8 mouse cellular contexts compared by ENCODE assay signal in the genomic region with DNA sequence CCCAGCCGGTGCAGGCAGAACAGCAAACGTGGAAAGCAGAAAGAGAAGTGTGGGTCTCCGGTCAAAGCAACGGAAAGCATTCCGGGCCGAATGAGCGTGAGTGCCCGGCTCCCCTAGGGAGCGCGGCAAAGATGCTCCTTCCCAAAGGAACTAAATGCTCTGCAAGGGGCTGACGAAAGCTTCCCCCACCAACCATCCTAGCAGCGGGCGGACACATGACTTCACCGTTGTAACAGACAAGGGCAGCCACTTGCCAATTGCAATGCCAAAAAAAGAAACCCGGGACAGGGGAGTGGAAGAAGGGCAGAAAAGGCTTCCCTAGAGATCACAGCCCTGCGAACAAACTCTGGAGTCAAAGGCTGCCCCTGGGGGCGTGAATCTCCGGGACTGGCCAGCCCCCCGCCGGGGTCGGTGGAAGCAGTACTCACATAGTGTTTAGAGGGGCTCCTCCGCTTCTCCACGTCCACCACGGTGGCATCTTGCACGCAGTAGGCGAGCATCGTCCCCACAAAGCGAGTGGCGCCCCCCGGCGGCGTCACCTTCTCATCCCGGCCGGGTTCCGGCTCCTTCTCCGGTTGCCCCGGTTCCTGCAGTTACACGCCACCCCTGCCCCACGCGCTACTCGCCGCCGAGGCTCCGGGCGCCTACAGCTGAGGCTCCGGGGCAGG. TPM values are rescaled to one million over a fixed set of nuclear protein-coding genes. Genes with fewer than 3 reads are reported as not detected.
DNase-seq lines count a peak whose midpoint lies in the region; ATAC-seq and TF ChIP-seq lines count a peak whose summit lies in the region.

No protein-coding gene starts in this region.

- under 1% methylated on average over 46 of the region's 46 CpGs for WGBS in intestine, postnatal 0 days
- WGBS in limb, embryonic 14.5 days, result under 1% methylated on average over 45 of the region's 46 CpGs
- WGBS in midbrain, embryonic 14.5 days, result under 1% methylated on average over 46 of the region's 46 CpGs

- H3K9ac ChIP-seq in intestine, postnatal 0 days (ENCODE audit: low read depth, low read length), result peak overlapping the region; percentile 78
- peak overlapping the region; percentile 89 for H3K9ac ChIP-seq in limb, embryonic 14.5 days (ENCODE audit: low read depth, low read length, severe bottlenecking)
- peak overlapping the region; percentile 78 for H3K9ac ChIP-seq in midbrain, embryonic 14.5 days (replicated peaks; ENCODE audit: low read length)

- TF ChIP-seq CTCF in intestine, postnatal 0 days (IDR thresholded peaks at IDR 0.05; ENCODE audit: low read depth), result peak; percentile 85

- TF ChIP-seq POLR2A in limb, embryonic 14.5 days (IDR thresholded peaks at IDR 0.05; ENCODE audit: borderline replicate concordance, extremely low read depth, insufficient read depth, insufficient read length), result no peak

- peak overlapping the region; percentile 66 for H3K4me3 ChIP-seq in intestine, postnatal 0 days (ENCODE audit: low read depth, low read length)
- H3K4me3 ChIP-seq in limb, embryonic 14.5 days (replicated peaks; ENCODE audit: low read length), result peak overlapping the region; percentile 82
- peak overlapping the region; percentile 76 for H3K4me3 ChIP-seq in midbrain, embryonic 14.5 days (replicated peaks; ENCODE audit: low read depth, low read length)

- H3K9me3 ChIP-seq in intestine, postnatal 0 days (ENCODE audit: control insufficient read depth), result no peaks in the 10 kb centered on the region
- no peaks in the 10 kb centered on the region for H3K9me3 ChIP-seq in limb, embryonic 14.5 days (ENCODE audit: control insufficient read depth, low read length)
- H3K9me3 ChIP-seq in midbrain, embryonic 14.5 days (ENCODE audit: control insufficient read depth, low read length), result no peaks in the 10 kb centered on the region

- peak; percentile 61 for ATAC-seq in intestine, postnatal 0 days
- ATAC-seq in limb, embryonic 14.5 days (ENCODE audit: low FRiP score, low read depth), result peak; percentile 48
- ATAC-seq in midbrain, embryonic 14.5 days (ENCODE audit: low FRiP score, low TSS enrichment), result peak; percentile 34

- H3K4me1 ChIP-seq in intestine, postnatal 0 days (replicated peaks; ENCODE audit: control insufficient read depth, insufficient read depth, low read length), result 0 out of 2 replicates have a peak, but pooled peaks cover 3% of the 10 kb centered on the region
- H3K4me1 ChIP-seq in limb, embryonic 14.5 days (ENCODE audit: control insufficient read depth, insufficient read depth, low read length), result peaks cover 18% of the 10 kb centered on the region
- peaks cover 16% of the 10 kb centered on the region; the same call in 1 of the 2 replicates for H3K4me1 ChIP-seq in midbrain, embryonic 14.5 days (ENCODE audit: control insufficient read depth, insufficient read depth, low read length)

- peak overlapping the region; percentile 73 for H3K27ac ChIP-seq in intestine, postnatal 0 days (ENCODE audit: low read depth, low read length)
- peak overlapping the region; percentile 79 for H3K27ac ChIP-seq in limb, embryonic 14.5 days (replicated peaks; ENCODE audit: low read depth, low read length)
- H3K27ac ChIP-seq in midbrain, embryonic 14.5 days (replicated peaks; ENCODE audit: low read depth, low read length), result peak overlapping the region; percentile 66

- no peaks in the 10 kb centered on the region for H3K36me3 ChIP-seq in intestine, postnatal 0 days (ENCODE audit: control insufficient read depth, insufficient read depth)
- H3K36me3 ChIP-seq in limb, embryonic 14.5 days (ENCODE audit: control insufficient read depth, insufficient read depth, low read length), result no peaks in the 10 kb centered on the region
- no peaks in the 10 kb centered on the region for H3K36me3 ChIP-seq in midbrain, embryonic 14.5 days (ENCODE audit: control insufficient read depth, insufficient read depth, low read length)

- H3K4me2 ChIP-seq in intestine, postnatal 0 days (replicated peaks; ENCODE audit: low read depth), result peak overlapping the region; percentile 97
- peak overlapping the region; percentile 91 for H3K4me2 ChIP-seq in limb, embryonic 14.5 days (replicated peaks; ENCODE audit: low read depth, low read length, severe bottlenecking)
- H3K4me2 ChIP-seq in midbrain, embryonic 14.5 days (ENCODE audit: low read length), result peak overlapping the region; percentile 93

- peak; percentile 79 for DNase-seq in retina, embryonic 14.5 days (ENCODE audit: low spot score)
- DNase-seq in retina, postnatal 1 day, result no peak
- DNase-seq in embryo, embryonic 9.5 days (ENCODE audit: extremely low spot score), result peak; percentile 84
- peak; percentile 98 for DNase-seq in heart, adult 11 months
- peak; percentile 78 for DNase-seq in limb, embryonic 14.5 days (ENCODE audit: low spot score)
- DNase-seq in midbrain, embryonic 14.5 days, result peak; percentile 82
- peak; percentile 88 to 96 for DNase-seq in spleen, postnatal 4 days (ENCODE audit: low spot score in 2 of 2)

- no peaks in the 10 kb centered on the region for H3K27me3 ChIP-seq in intestine, postnatal 0 days (replicated peaks; ENCODE audit: control insufficient read depth, insufficient read depth, low read length)
- no peaks in the 10 kb centered on the region for H3K27me3 ChIP-seq in limb, embryonic 14.5 days (ENCODE audit: control insufficient read depth, insufficient read depth, low read length)
- H3K27me3 ChIP-seq in midbrain, embryonic 14.5 days (ENCODE audit: control insufficient read depth, insufficient read depth, low read length), result no peaks in the 10 kb centered on the region

RNA-seq across cellular contexts. Expression of a gene that starts 0.4 kb away (rescaled TPM):
- 2.2 and 2.4 TPM in 2 replicates for polyA plus RNA-seq in intestine, postnatal 0 days (2015; fragmentation: Nextera tagmentation; extraction: Ambion mirVana)
- polyA plus RNA-seq in limb, embryonic 14.5 days (2012; rRNA removed), result 61.7 and 66.8 TPM in 2 replicates
- polyA plus RNA-seq in limb, embryonic 14.5 days (2014; fragmentation: Nextera tagmentation; extraction: Ambion mirVana), result 17.1 and 19.8 TPM in 2 replicates
- polyA plus RNA-seq in midbrain, embryonic 14.5 days (2014; fragmentation: Nextera tagmentation; extraction: Ambion mirVana), result 2.0 and 2.4 TPM in 2 replicates
